Mouse (Mus musculus) ES-Bruce4 (cell line): ENCODE results near the gene Lsm4.

ENCODE experiments used
- CTCF ChIP-seq: IDR thresholded peaks from one replicate; pipeline ENCODE4 v1.8.1; 2011; ENCODE audit warnings: low read depth, low read length
- POLR2A ChIP-seq: IDR thresholded peaks from one replicate; pipeline ENCODE4 v1.8.1; 2011; ENCODE audit warnings: low read length; ENCODE audit not compliant: insufficient read depth

- TF ChIP-seq POLR2A (no peak), CTCF (no peak)
Observed at GRCm38 (mm10) chr8:70665599-70665998, 7.4 kb upstream of the Lsm4 start.
